Comparison of ENCODE assay signal across 24 mouse cellular contexts in genomic region chr12:4359475-4359874, GRCm38 (mm10).
DNase-seq lines count a peak whose midpoint lies in the region; ATAC-seq and TF ChIP-seq lines count a peak whose summit lies in the region.
"Had no signal": no experiment of that assay in that cellular context is flagged by ENCODE, and none has a peak within 500 bp of the region (broad histone marks: within the 10 kb centered on the region; RNA-seq: fewer than 3 reads in every experiment).

No protein-coding gene starts in this region.

- H3K36me3 ChIP-seq in forebrain, embryonic 12.5 days (replicated peaks): no peaks in the 10 kb centered on the region
- no peaks in the 10 kb centered on the region for H3K36me3 ChIP-seq in forebrain, embryonic 11.5 days (ENCODE audit: control insufficient read depth, insufficient read depth, low read length)
- H3K36me3 ChIP-seq in ES-Bruce4 (ENCODE audit: control insufficient read depth, insufficient read depth, low read length, poor library complexity, severe bottlenecking) (no peaks in the 10 kb centered on the region; the same call in 1 of the 2 replicates), ES-E14 (ENCODE audit: control insufficient read depth, insufficient read depth, low read length, poor library complexity, severe bottlenecking) (peaks cover 4% of the 10 kb centered on the region; the same call in 1 of the 2 replicates)
- no peaks in the 10 kb centered on the region for H3K36me3 ChIP-seq in midbrain, embryonic 10.5 days
- H3K36me3 ChIP-seq in hindbrain, embryonic 10.5 days: no peaks in the 10 kb centered on the region
- H3K36me3 ChIP-seq: embryonic facial prominence, embryonic 12.5 days; embryonic facial prominence, embryonic 15.5 days; forebrain, embryonic 10.5 days had no signal

- DNase-seq in forebrain, embryonic 11.5 days (ENCODE audit: low spot score): no peak
- DNase-seq in ES-E14 (ENCODE audit: low read depth, low spot score) (peak; percentile 29), ZHBTc4 (ENCODE audit: low read depth, low spot score) (peak; percentile 51)
- DNase-seq in midbrain, embryonic 10.5 days (ENCODE audit: low spot score): no peak
- no peak for DNase-seq in hindbrain, embryonic 10.5 days (ENCODE audit: low spot score)
- DNase-seq in natural killer cell, adult 2 months (ENCODE audit: low spot score in 2 of 2): no peak
- DNase-seq: adrenal gland, adult 2 months; adrenal gland, postnatal 10 days; adrenal gland, postnatal 25 days; cerebellum, adult 11 months; cerebellum, adult 18-20 months; cerebellum, adult 8-10 months; cerebellum, postnatal 10 days; cerebellum, postnatal 25 days; embryo, embryonic 11 days; gastrocnemius, adult 2 months had no signal

- WGBS in forebrain, embryonic 12.5 days: 33% methylated on average over 1 of the region's 1 CpGs
- WGBS in forebrain, embryonic 11.5 days: no CpG with 5 or more reads among the region's 1 CpGs
- WGBS in midbrain, embryonic 10.5 days: 33% methylated on average over 1 of the region's 1 CpGs
- 12% methylated on average over 1 of the region's 1 CpGs for WGBS in hindbrain, embryonic 10.5 days

- H3K27me3 ChIP-seq in forebrain, embryonic 12.5 days: no peaks in the 10 kb centered on the region
- no peaks in the 10 kb centered on the region for H3K27me3 ChIP-seq in forebrain, embryonic 11.5 days (ENCODE audit: control insufficient read depth, insufficient read depth, low read length)
- no peaks in the 10 kb centered on the region for H3K27me3 ChIP-seq in ES-Bruce4 (ENCODE audit: control insufficient read depth, insufficient read depth, low read length, poor library complexity, severe bottlenecking)
- no peaks in the 10 kb centered on the region for H3K27me3 ChIP-seq in midbrain, embryonic 10.5 days (ENCODE audit: low read depth, poor library complexity, severe bottlenecking)
- H3K27me3 ChIP-seq in hindbrain, embryonic 10.5 days (ENCODE audit: insufficient read depth, poor library complexity, severe bottlenecking): no peaks in the 10 kb centered on the region
- H3K27me3 ChIP-seq: embryonic facial prominence, embryonic 12.5 days; embryonic facial prominence, embryonic 15.5 days had no signal

- H3K4me2 ChIP-seq in forebrain, embryonic 12.5 days: no peak overlapping the region
- H3K4me2 ChIP-seq in forebrain, embryonic 11.5 days (ENCODE audit: low read depth, low read length, severe bottlenecking): no peak overlapping the region
- H3K4me2 ChIP-seq: embryonic facial prominence, embryonic 12.5 days; embryonic facial prominence, embryonic 15.5 days had no signal

- TF ChIP-seq EP300 in ES-Bruce4 (IDR thresholded peaks at IDR 0.05; ENCODE audit: insufficient read depth, low read depth, low read length): peak; percentile 42; the same call in 1 of the 2 replicates

- in situ Hi-C loops in ES-E14 (cut with MboI; ENCODE audit: low sequenced_read_pairs in 2 of 2, unreplicated experiment in 2 of 2): no loop called here

- no peaks in the 10 kb centered on the region for H3K9me3 ChIP-seq in forebrain, embryonic 12.5 days
- no peaks in the 10 kb centered on the region for H3K9me3 ChIP-seq in forebrain, embryonic 11.5 days (ENCODE audit: control insufficient read depth, low read length)
- H3K9me3 ChIP-seq in ES-Bruce4 (replicated peaks; ENCODE audit: control insufficient read depth, insufficient read depth, low read length, poor library complexity, severe bottlenecking): 0 out of 2 replicates have a peak, but pooled peaks cover 3% of the 10 kb centered on the region
- no peaks in the 10 kb centered on the region for H3K9me3 ChIP-seq in ES-E14 (ENCODE audit: control insufficient read depth, insufficient read depth, low read depth, low read length)
- no peaks in the 10 kb centered on the region for H3K9me3 ChIP-seq in midbrain, embryonic 10.5 days (replicated peaks)
- no peaks in the 10 kb centered on the region for H3K9me3 ChIP-seq in hindbrain, embryonic 10.5 days
- H3K9me3 ChIP-seq: embryonic facial prominence, embryonic 12.5 days; embryonic facial prominence, embryonic 15.5 days; forebrain, embryonic 10.5 days had no signal

- ATAC-seq in forebrain, embryonic 12.5 days (ENCODE audit: low FRiP score): no peak
- ATAC-seq in forebrain, embryonic 11.5 days (replicated peaks; ENCODE audit: low FRiP score): no peak
- ATAC-seq: forebrain, embryonic 14.5 days; forebrain, embryonic 16.5 days had no signal

- H3K4me3 ChIP-seq in forebrain, embryonic 12.5 days (replicated peaks): no peak overlapping the region
- H3K4me3 ChIP-seq in forebrain, embryonic 11.5 days (ENCODE audit: low read depth, low read length): no peak overlapping the region
- H3K4me3 ChIP-seq in ES-Bruce4 (ENCODE audit: low read depth, low read length) (no peak overlapping the region), ES-E14 (ENCODE audit: insufficient read depth in 1 of 2, low read depth in 1 of 2, low read length in 2 of 2, poor library complexity in 1 of 2, severe bottlenecking in 1 of 2) (peak overlapping the region in 1 of 2 experiments; percentile 9; a peak in 1 of 4 replicates)
- no peak overlapping the region for H3K4me3 ChIP-seq in midbrain, embryonic 10.5 days
- no peak overlapping the region for H3K4me3 ChIP-seq in hindbrain, embryonic 10.5 days
- H3K4me3 ChIP-seq: embryonic facial prominence, embryonic 12.5 days; embryonic facial prominence, embryonic 15.5 days; erythroblast, embryonic 14.5 days; forebrain, embryonic 10.5 days; gastrocnemius, adult 2 months had no signal

- H3K9ac ChIP-seq in forebrain, embryonic 12.5 days: no peak overlapping the region
- no peak overlapping the region for H3K9ac ChIP-seq in forebrain, embryonic 11.5 days (ENCODE audit: low read length)
- H3K9ac ChIP-seq in ES-Bruce4 (ENCODE audit: low read depth, poor library complexity, severe bottlenecking) (peak overlapping the region; percentile 57; the same call in 1 of the 2 replicates), ES-E14 (ENCODE audit: insufficient read depth, low read depth, low read length, poor library complexity, severe bottlenecking) (no peak overlapping the region; the same call in 1 of the 2 replicates)
- H3K9ac ChIP-seq: embryonic facial prominence, embryonic 12.5 days; embryonic facial prominence, embryonic 15.5 days had no signal

- no peak for TF ChIP-seq CTCF in ES-Bruce4 (IDR thresholded peaks at IDR 0.05; ENCODE audit: low read depth, low read length)

- TF ChIP-seq POLR2A in ES-Bruce4 (IDR thresholded peaks at IDR 0.05; ENCODE audit: insufficient read depth, low read length): no peak

- peaks cover 11% of the 10 kb centered on the region for H3K4me1 ChIP-seq in forebrain, embryonic 12.5 days
- no peaks in the 10 kb centered on the region for H3K4me1 ChIP-seq in forebrain, embryonic 11.5 days (replicated peaks; ENCODE audit: control insufficient read depth, insufficient read depth, low read length)
- peaks cover 1% of the 10 kb centered on the region for H3K4me1 ChIP-seq in ES-Bruce4 (ENCODE audit: control insufficient read depth, insufficient read depth, low read length)
- H3K4me1 ChIP-seq in ES-E14 (ENCODE audit: control insufficient read depth in 2 of 2, insufficient read depth in 2 of 2, low read length in 2 of 2, poor library complexity in 1 of 2): peaks cover 21 to 36% of the 10 kb centered on the region in 2 experiments
- peaks cover 17% of the 10 kb centered on the region for H3K4me1 ChIP-seq in midbrain, embryonic 10.5 days
- H3K4me1 ChIP-seq in hindbrain, embryonic 10.5 days (replicated peaks): peaks cover 13% of the 10 kb centered on the region
- H3K4me1 ChIP-seq: embryonic facial prominence, embryonic 12.5 days; embryonic facial prominence, embryonic 15.5 days had no signal

- H3K27ac ChIP-seq in forebrain, embryonic 12.5 days: peak overlapping the region; percentile 31; the same call in 1 of the 2 replicates
- no peak overlapping the region for H3K27ac ChIP-seq in forebrain, embryonic 11.5 days (ENCODE audit: low read depth, low read length)
- H3K27ac ChIP-seq in ES-Bruce4 (ENCODE audit: insufficient read depth, low read length) (peak overlapping the region; percentile 100), ES-E14 (ENCODE audit: insufficient read depth, low read depth, low read length, poor library complexity, severe bottlenecking) (peak overlapping the region; percentile 99)
- H3K27ac ChIP-seq in midbrain, embryonic 10.5 days (replicated peaks): no peak overlapping the region
- H3K27ac ChIP-seq in hindbrain, embryonic 10.5 days: no peak overlapping the region
- H3K27ac ChIP-seq: embryonic facial prominence, embryonic 12.5 days; embryonic facial prominence, embryonic 15.5 days; forebrain, embryonic 10.5 days; gastrocnemius, adult 2 months had no signal

TF ChIP-seq in ES-E14, 5 proteins besides CTCF, POLR2A, EP300 and RAD21:
- no peak for TF ChIP-seq ZNF384 (IDR thresholded peaks at IDR 0.05; ENCODE audit: low read depth, low read length)
- no peak for TF ChIP-seq MAFK (IDR thresholded peaks at IDR 0.05; ENCODE audit: insufficient read depth, low read depth, low read length)

Comparison
In these comparisons a context has a peak if more than half of its experiments do, and no peak if none do; other contexts are left out.
1. H3K27ac ChIP-seq: peak in forebrain, embryonic 12.5 days (single experiment), ES-Bruce4 (single experiment) and ES-E14 (single experiment); none in forebrain, embryonic 11.5 days (single experiment), midbrain, embryonic 10.5 days (single experiment) and hindbrain, embryonic 10.5 days (single experiment).
2. DNase-seq: peak in ES-E14 (single experiment) and ZHBTc4 (single experiment); none in forebrain, embryonic 11.5 days (single experiment), midbrain, embryonic 10.5 days (single experiment), hindbrain, embryonic 10.5 days (single experiment) and natural killer cell, adult 2 months (0 of 2).